Mouse (Mus musculus) adrenal gland, adult (tissue): Measurements from ENCODE around the gene Usp2.
A peak's percentile ranks its signal among the peaks of the same experiment; 100 is the strongest.

Source experiments
- DNase-seq, 2 experiments: peaks; one replicate each; pipeline ENCODE4 v3.0.0; 2022 to 2023; ENCODE audit warnings: low spot score in 1 of 2; ENCODE audit not compliant: inconsistent age in 2 of 2

Gene Usp2

GRCm38 (mm10) chr9:44074395-44075275, 7.8 kb downstream of the Usp2 start:
- peak; percentile 60 to 80 for DNase-seq

DNA sequence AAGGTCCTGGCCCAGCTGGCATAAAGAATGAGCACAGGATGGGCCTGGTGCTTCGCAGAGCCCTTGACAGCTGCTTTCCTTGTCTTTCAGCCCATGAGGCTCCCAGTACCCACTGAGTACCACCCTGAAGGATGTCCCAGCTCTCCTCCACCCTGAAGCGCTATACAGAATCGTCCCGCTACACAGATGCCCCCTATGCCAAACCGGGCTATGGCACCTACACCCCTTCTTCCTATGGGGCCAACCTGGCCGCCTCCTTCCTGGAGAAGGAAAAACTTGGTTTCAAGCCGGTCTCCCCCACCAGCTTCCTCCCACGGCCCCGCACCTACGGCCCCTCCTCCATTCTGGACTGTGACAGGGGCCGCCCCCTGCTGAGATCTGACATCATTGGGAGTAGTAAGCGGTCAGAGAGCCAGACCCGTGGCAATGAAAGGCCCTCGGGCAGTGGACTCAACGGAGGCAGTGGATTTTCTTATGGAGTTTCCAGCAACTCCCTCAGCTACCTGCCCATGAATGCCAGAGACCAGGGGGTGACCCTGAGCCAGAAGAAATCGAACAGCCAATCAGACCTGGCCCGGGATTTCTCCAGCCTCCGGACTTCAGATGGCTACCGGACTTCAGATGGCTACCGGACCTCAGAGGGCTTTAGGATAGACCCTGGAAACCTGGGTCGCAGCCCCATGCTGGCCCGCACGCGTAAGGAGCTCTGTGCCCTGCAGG, 8.6 kb downstream of the Usp2 start:
- peak in 1 of 2 experiments; percentile 41 for DNase-seq

DNA sequence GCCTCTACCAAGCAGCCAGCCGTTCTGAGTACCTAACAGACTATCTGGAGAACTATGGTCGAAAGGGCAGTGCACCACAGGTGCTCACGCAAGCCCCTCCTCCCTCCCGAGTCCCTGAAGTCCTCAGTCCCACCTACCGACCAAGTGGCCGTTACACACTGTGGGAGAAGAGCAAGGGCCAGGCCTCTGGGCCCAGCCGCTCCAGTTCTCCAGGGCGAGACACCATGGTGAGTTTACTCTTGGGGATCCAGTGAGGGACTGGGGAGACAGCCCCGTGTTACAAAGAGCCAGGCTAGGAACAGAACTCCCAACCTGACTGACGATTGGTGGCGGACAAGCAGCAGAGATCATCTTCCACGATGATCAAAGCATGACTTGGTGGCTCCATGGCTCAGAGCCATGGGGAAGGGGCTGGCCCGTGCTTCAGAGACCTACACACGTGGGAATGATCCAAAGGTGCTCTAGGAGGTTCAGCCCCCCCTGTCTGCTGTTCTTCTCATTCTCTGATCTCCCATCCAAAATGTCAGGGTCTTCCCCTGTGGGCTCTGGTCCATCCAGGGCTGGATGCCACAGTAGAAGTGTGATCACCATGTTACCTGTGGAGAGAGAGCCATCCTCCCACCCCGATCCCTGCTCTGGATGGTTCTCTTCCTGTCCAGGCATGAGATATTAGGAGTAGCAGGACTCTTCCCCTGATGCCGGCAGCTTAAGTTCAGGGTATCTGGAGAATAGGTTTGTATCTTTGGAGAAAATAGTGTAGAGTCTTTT, 9.4 kb downstream of the Usp2 start:
- peak in 1 of 2 experiments; percentile 43 for DNase-seq

GRCm38 (mm10) chr9:44076764-44077120, 9.9 kb downstream of the Usp2 start:
- DNase-seq, result peak; percentile 67 to 87

DNA sequence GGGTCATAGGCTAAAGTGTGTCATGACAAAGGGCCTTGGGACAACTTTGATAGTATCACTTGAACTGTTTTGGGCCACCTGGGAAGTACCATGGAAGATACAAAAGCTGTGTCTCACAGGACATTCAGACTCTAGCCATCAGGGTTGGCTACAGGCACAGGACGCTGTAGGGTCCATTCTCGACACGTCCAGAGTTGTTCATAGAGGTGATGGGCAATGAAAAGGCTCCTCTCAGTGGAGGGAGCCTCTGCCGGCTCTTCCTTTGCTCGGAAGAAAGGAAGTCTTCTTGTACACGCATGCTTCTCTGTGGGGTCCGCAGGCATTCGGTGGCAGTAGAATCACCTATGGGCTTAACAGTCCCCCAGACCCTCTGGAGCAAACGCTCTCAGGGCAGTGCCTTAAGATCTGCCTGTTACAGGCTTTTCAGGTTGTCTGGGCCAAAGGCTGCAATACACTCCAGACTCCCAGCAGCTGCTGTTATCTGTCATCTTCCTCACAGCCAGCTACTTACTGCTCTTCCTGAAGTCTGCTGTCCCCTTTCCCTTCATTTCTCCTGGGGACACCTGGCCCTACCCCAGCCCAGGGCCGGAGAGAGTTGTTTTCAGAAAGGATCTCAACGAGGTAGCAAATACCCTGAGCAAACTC, 10.6 kb downstream of the Usp2 start:
- DNase-seq, result peak in 1 of 2 experiments; percentile 48

DNA sequence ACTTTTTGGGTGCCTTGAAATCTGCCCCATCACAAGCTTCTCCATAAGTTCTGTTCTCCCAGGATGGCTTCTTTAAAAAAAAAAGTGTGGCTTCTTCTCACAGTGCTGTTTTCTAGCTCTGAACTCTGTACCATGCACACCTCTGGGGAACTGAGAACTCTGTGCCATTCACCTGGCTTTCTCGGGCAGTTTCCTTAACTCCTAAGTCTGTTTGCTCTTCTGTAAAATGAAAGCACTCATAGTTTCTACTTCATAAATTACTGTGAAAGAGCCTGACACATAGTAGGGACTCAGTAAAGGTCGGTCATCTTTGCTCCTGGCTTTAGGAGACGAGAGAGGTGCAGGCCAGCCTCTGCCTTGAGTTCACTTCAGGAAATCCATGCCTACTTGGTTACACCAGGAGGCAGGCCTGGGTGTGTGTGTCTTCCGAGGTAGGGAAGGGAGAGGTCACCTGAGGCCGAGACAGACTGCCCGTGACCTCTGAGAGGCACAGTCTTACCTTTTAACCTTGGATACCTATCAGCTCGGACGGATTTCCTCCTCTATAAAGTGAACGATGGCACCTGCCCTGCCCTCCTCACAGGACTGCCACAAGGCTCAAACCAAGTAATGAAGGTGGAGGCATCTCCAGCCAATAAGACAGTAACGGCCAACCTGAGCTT, 11.4 kb downstream of the Usp2 start:
- no peak for DNase-seq

DNA sequence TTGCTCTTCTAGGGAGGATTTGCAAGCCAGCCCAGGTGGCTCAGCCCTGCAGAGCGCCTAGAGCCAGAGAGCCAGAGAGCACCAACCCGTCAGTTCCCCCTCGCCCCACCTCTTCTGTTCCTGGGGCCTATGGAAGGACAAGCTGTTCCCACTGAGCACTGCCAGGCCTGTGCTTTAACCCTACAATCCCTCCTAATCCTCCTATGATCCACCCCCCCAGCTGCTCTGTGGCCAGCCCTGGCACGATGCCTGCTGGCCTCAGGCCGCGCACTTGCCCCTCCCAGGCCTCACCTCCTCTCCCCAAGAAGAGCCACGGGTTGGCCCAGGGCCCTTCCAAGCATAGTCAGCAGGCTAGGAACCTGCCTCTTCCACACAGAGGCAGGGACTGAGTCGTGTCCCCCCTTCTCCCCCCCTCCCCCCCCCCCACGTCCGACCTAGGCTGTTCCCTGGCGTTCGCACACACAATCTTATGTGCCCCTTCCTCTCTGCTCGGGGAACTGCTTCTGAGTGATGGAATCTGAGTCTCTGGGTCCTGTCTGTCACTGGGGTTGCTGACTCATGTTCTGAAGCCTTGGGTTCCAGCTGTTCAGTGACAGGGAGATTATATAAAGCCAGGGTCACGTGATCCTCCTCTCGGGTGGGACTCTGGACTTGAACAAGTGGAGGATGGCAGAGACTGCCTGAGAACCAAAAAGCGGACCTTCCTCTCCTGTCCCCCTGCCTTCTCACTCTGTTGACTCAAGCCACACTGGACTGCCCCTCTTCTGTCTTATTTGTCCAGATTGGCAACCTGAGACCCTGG, 12.3 kb downstream of the Usp2 start:
- peak; percentile 94 to 95 for DNase-seq

- DNase-seq, result peak; percentile 29 to 41
Observed at GRCm38 (mm10) chr9:44079997-44080780, 13.4 kb downstream of the Usp2 start.

DNA sequence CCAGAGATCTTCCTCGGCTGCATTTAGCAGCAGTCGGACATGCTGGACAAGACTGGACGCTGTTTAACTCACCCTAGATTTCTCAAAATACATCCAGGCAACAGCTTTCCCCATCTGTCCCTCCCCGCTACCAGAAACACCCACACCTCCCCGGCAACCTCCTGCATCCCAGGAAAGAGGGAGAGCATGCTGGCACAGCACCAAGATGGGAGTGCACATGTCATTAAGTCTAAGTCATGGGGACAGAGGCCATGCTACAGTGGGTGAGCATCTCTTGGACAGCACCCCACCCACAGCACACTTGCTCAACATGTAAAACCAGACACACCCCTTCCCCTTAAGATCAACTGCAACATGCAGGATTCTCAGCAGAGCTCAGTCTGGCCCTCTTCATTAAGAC, 14.1 kb downstream of the Usp2 start:
- DNase-seq, result peak; percentile 45 to 62

- DNase-seq, result no peak
Observed at GRCm38 (mm10) chr9:44081581-44081980, 14.8 kb downstream of the Usp2 start.

DNA sequence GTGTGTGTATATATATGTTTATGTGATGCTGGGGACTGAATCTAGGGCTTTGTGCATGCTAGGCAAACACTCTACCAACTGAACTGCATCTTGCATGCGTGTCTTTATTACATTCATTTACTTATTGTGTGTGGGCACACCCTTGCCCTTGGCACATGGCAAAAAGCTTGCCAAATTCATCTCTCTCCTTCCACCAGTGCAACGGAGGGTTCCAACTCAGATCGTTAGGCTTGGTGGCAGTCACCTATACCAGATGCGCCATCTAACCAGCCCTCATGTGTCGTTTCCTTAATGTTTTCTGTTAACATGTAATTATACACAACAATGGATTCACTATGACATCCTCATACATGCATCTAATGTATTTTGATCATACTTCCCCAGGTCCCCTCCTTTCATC, 15.4 kb downstream of the Usp2 start:
- no peak for DNase-seq

DNA sequence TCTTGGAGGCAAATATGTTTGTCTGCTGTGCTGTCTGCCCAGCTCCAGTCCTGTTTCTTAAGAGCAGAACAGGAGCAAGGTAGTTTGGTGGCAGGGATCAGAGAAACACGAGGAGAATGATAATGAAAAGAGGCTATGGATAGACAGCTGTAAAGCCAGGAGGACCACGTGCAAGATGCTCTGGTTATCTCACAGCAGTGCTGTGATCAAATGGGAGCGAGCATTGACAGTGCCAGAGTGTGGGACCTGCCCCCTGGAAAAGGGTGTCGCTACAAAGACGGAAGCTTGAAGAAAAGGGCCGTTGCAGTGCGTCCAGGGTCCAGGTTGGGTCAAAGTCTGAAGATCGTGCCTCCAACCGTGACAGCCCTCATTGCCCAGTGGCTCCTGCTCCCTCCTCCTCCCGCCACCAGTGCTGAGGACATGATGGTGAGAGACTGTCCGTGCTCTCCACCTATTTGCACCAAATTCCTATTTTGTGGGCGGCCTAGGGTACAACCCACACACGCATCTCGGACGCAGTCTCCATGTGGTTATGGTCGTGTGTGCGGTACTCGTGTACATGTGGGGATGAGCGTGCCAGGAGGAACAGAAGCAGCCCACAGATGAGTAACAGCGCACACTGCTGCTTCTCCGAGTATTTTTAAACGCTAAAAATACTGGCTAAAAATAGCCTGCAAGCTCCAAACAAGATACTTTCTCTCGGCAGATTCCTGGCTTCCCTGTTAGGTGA, 16.7 kb downstream of the Usp2 start:
- peak; percentile 46 to 64 for DNase-seq

- DNase-seq, result no peak
Observed at GRCm38 (mm10) chr9:44084236-44084635, 17.4 kb downstream of the Usp2 start.

DNA sequence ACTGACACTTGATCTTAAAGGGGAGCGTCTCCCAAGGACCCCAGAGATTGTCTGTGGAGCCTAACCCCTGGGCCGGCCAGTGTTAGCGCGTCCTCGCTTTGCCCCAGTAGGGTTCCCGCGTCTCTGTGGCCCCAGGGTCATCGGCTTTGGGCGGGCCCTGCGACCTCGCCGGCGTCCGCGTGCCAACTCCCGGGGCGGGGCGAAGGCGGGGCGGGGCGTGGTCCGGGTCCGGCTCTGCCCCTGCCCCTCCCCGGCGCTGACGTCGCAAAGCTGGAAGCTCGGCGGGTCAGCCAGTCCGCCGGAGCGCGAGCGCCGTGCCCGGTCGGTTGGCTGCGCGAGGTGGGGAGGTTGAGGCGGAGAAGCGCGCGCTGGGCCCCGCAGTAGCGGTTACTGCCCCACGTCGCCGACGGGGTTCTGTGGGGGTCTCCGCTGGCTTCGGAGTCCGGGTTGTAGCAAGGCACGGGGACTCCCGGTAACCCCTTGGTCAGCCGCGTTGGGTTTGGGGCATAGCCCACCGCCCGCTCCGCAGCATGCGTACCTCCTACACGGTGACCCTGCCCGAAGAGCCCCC, 17.9 kb downstream of the Usp2 start:
- DNase-seq, result peak; percentile 97 to 99

- DNase-seq, result no peak
Observed at GRCm38 (mm10) chr9:44085276-44085675, 18.5 kb downstream of the Usp2 start.

- peak; percentile 86 to 89 for DNase-seq
Observed at GRCm38 (mm10) chr9:44085741-44086665, 19.2 kb downstream of the Usp2 start.

DNA sequence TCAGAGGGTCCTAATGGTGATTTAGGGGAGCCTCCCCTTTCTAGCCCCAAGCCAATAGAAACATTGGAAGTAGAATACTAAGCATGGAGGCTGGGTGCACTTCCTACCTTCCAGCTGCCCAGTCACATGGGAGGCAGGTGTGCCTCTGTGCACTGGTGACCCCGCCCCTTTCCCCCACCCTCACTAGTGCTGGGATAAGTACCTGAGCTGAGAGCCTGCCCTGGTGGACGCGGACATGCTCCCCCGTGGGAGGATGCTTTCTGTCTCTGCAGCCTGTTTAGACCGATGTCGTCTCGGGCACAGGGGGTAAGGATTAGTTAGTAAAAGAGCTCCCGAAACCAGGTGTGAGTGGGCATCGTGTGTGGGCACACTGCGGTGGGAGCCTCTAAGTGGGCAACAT, 20.1 kb downstream of the Usp2 start:
- DNase-seq, result peak in 1 of 2 experiments; percentile 40
